Mouse (Mus musculus): ENCODE results near the gene AB124611. TPM values are rescaled to one million over a fixed set of nuclear protein-coding genes. Genes with fewer than 3 reads are reported as not detected.

The AB124611 gene
- total and polyA plus RNA-seq, 3 experiments, result 1.4 to 2.3 (median 1.7) TPM

Small RNA genes lying within 50 kb of the gene (microRNA-seq; reads per million reads assigned to microRNA genes)
- gene Mir199a-1, result 0 reads per million in 2 experiments

Other genes starting within 250 kb of the AB124611 start
- 10 to 100 TPM; 27.3 to 38.5 TPM for gene Kri1, start 238.2 kb upstream of the AB124611 start, total RNA-seq (2021)
- 11.7 and 14.4 TPM in 2 replicates for gene Kri1, start 238.2 kb upstream of the AB124611 start, polyA plus RNA-seq (2012; rRNA removed)
- 10 to 100 TPM in 1 of 2 experiments, 1 to 10 TPM in 1; 6.0 to 20.3 TPM for gene Cdkn2d, start 234.8 kb upstream of the AB124611 start, total RNA-seq (2021)
- 36.0 and 42.9 TPM in 2 replicates for gene Cdkn2d, start 234.8 kb upstream of the AB124611 start, polyA plus RNA-seq (2012; rRNA removed)
- gene Ap1m2, start 213.8 kb upstream of the AB124611 start, total RNA-seq (2021), result not detected
- gene Ap1m2, start 213.8 kb upstream of the AB124611 start, polyA plus RNA-seq (2012; rRNA removed), result not detected in 2 replicates
- 10 to 100 TPM; 30.9 to 56.0 TPM for gene Slc44a2, start 205.5 kb upstream of the AB124611 start, total RNA-seq (2021)
- gene Slc44a2, start 205.5 kb upstream of the AB124611 start, polyA plus RNA-seq (2012; rRNA removed), result 27.1 and 27.2 TPM in 2 replicates
- gene Ilf3, start 158.3 kb upstream of the AB124611 start, total RNA-seq (2021), result 10 to 100 TPM; 51.0 to 60.1 TPM
- gene Ilf3, start 158.3 kb upstream of the AB124611 start, polyA plus RNA-seq (2012; rRNA removed), result 38.9 and 39.1 TPM in 2 replicates
- gene Qtrt1, start 114.3 kb upstream of the AB124611 start, total RNA-seq (2021), result 10 to 100 TPM; 13.1 to 15.9 TPM
- 23.4 and 28.6 TPM in 2 replicates for gene Qtrt1, start 114.3 kb upstream of the AB124611 start, polyA plus RNA-seq (2012; rRNA removed)
- 100 to 1,000 TPM in 1 of 2 experiments, 10 to 100 TPM in 1; 99.0 to 134 TPM for gene Dnm2, start 101.3 kb upstream of the AB124611 start, total RNA-seq (2021)
- 328 and 381 TPM in 2 replicates for gene Dnm2, start 101.3 kb upstream of the AB124611 start, polyA plus RNA-seq (2012; rRNA removed)
- gene Tmed1, start 15.9 kb upstream of the AB124611 start, total RNA-seq (2021), result 10 to 100 TPM; 22.6 to 36.6 TPM
- gene Tmed1, start 15.9 kb upstream of the AB124611 start, polyA plus RNA-seq (2012; rRNA removed), result 34.9 and 36.4 TPM in 2 replicates
- gene Carm1, start 20.7 kb downstream of the AB124611 start, total RNA-seq (2021), result 10 to 100 TPM; 39.9 to 52.3 TPM
- gene Carm1, start 20.7 kb downstream of the AB124611 start, polyA plus RNA-seq (2012; rRNA removed), result 72.8 and 95.4 TPM in 2 replicates
- 10 to 100 TPM; 55.2 to 62.3 TPM for gene Timm29, start 66.5 kb downstream of the AB124611 start, total RNA-seq (2021)
- 60.1 and 62.2 TPM in 2 replicates for gene Timm29, start 66.5 kb downstream of the AB124611 start, polyA plus RNA-seq (2012; rRNA removed)
- gene Yipf2, start 66.7 kb downstream of the AB124611 start, total RNA-seq (2021), result 10 to 100 TPM; 26.5 to 36.1 TPM
- 58.5 and 67.4 TPM in 2 replicates for gene Yipf2, start 66.7 kb downstream of the AB124611 start, polyA plus RNA-seq (2012; rRNA removed)
- gene Smarca4, start 90.0 kb downstream of the AB124611 start, total RNA-seq (2021), result 10 to 100 TPM; 72.3 to 88.2 TPM
- 47.1 and 62.0 TPM in 2 replicates for gene Smarca4, start 90.0 kb downstream of the AB124611 start, polyA plus RNA-seq (2012; rRNA removed)
- gene Ldlr, start 197.3 kb downstream of the AB124611 start, total RNA-seq (2021), result 100 to 1,000 TPM in 1 of 2 experiments, 10 to 100 TPM in 1; 61.6 to 210 TPM
- gene Ldlr, start 197.3 kb downstream of the AB124611 start, polyA plus RNA-seq (2012; rRNA removed), result 79.5 and 143 TPM in 2 replicates
- gene Spc24, start 234.1 kb downstream of the AB124611 start, total RNA-seq (2021), result 1 to 10 TPM; 1.9 to 3.7 TPM
- 1.4 and 1.5 TPM in 2 replicates for gene Spc24, start 234.1 kb downstream of the AB124611 start, polyA plus RNA-seq (2012; rRNA removed)